Mouse (Mus musculus): ENCODE measurements around the gene P4ha2. TPM values are rescaled to one million over a fixed set of nuclear protein-coding genes. Genes with fewer than 3 reads are reported as not detected.

The P4ha2 gene
- polyA plus RNA-seq, 1 experiment from 2014 or later = 8.0 TPM

DNA sequence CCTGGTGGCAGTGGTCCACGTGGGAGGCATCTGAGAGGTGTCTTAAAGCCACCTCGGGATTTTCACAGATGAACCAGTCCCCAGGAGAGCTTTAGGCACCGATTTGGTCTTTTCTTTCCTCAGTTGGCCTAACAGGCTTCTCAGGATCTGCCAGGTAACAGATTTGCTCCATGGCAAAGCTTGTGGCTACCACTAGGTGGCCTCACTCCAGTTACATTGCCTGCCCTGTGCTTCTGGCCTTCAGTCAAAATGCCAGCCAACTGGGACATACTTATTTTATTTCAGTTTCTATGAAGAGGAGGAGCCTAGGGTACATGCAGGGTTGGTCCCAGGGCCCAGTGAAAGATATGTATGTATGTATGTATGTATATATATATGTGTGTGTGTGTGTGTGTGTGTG lies 6.9 kb upstream of the P4ha2 start:
- H3K27ac ChIP-seq (ENCODE audit: low read length) = no peak overlapping the region
- H3K4me2 ChIP-seq (ENCODE audit: low read depth, low read length) = no peak overlapping the region
- H3K4me3 ChIP-seq (ENCODE audit: low read depth, low read length) = no peak overlapping the region
- H3K36me3 ChIP-seq (ENCODE audit: control insufficient read depth, insufficient read depth) = no peaks in the 10 kb centered on the region
- no peak overlapping the region for H3K9ac ChIP-seq (ENCODE audit: low read depth, low read length)
- no peaks in the 10 kb centered on the region for H3K9me3 ChIP-seq (replicated peaks; ENCODE audit: control insufficient read depth, low read length)
- H3K27me3 ChIP-seq (ENCODE audit: control insufficient read depth, insufficient read depth, low read depth, low read length) = no peaks in the 10 kb centered on the region
- WGBS (ENCODE audit: insufficient replicate concordance) = 9% methylated on average over 3 of the region's 3 CpGs
- no peaks in the 10 kb centered on the region; the same call in 1 of the 2 replicates for H3K4me1 ChIP-seq (ENCODE audit: control insufficient read depth, low read depth, low read length)
- no peak for ATAC-seq (ENCODE audit: low read depth)

DNA sequence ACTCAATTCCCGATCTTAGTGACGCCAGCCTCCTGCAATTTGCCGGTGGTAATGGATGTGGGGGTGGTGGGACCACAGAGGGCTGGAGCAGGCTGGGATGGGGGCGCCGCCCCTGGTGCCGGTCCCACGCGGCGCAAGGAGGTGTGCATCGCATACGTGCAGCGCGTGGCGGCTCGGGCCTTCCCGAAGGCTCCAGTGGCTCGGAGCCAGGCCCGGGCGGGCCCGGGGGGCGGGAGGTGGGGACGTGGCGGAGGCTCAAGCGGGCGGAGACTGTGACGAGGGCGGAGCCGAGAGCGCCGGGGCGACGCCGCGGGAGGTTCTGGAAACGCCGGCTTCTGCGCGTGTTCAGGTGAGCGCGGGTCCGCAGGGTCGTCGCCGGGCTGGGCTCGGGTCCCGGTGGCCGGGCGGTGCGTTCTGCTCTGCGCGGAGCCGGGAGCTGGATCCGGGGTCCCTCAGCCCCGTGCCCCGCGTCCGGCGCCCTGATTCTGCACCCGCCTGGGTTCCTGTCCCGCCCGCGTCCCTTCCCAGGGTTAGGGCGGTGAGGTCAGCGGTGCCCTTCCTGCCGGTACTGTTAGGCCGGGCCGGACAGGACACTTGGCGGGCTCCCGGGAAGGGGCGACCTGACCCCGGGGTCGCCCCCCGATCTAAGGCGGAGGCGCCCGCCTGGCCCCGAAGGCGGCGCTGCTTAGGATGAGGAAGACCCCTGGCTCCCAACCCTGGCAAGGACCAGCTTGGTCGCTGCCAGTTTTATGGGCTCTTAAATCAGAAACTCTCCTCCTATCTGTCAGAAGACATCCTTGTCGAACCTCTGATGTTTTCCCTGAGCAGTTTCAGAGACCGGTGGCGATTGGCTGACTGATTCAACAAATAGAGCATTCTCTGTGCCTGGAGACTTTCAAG lies 1.0 kb downstream of the P4ha2 start:
- peak overlapping the region; percentile 39; the same call in 1 of the 2 replicates for H3K9ac ChIP-seq (ENCODE audit: low read depth, low read length)
- H3K4me3 ChIP-seq (ENCODE audit: low read depth, low read length) = peak overlapping the region; percentile 63
- peaks cover 34% of the 10 kb centered on the region for H3K27me3 ChIP-seq (ENCODE audit: control insufficient read depth, insufficient read depth, low read depth, low read length)
- H3K4me1 ChIP-seq (ENCODE audit: control insufficient read depth, low read depth, low read length) = no peaks in the 10 kb centered on the region; the same call in 1 of the 2 replicates
- no peaks in the 10 kb centered on the region for H3K36me3 ChIP-seq (ENCODE audit: control insufficient read depth, insufficient read depth)
- H3K27ac ChIP-seq (ENCODE audit: low read length) = no peak overlapping the region
- no peaks in the 10 kb centered on the region for H3K9me3 ChIP-seq (replicated peaks; ENCODE audit: control insufficient read depth, low read length)
- WGBS (ENCODE audit: insufficient replicate concordance) = 1% methylated on average over 83 of the region's 83 CpGs
- ATAC-seq (ENCODE audit: low read depth) = peak; percentile 89
- peak overlapping the region; percentile 78 for H3K4me2 ChIP-seq (ENCODE audit: low read depth, low read length)

DNA sequence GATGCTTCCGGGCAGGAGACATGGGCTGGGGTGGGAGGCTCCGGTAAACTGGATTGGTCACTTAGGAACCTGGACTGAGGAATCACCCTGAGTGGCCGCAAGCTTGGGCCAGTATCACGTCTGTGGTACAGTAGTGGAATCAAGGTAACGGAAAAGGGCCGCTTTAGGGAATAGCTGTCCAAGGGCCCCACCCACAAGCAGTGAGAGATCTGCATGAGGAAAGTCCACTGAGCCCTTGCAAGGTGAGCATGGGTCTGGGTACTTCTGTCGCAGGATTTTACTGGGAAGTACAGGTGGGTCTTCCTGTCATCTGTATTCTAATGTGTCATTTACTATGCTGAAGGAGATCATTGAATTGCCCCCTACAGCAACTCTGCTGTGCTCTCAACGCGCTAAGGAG lies 1.8 kb downstream of the P4ha2 start:
- no peaks in the 10 kb centered on the region for H3K9me3 ChIP-seq (replicated peaks; ENCODE audit: control insufficient read depth, low read length)
- H3K36me3 ChIP-seq (ENCODE audit: control insufficient read depth, insufficient read depth) = no peaks in the 10 kb centered on the region
- 70% methylated on average over 9 of the region's 9 CpGs for WGBS (ENCODE audit: insufficient replicate concordance)
- H3K4me2 ChIP-seq (ENCODE audit: low read depth, low read length) = no peak overlapping the region
- H3K27ac ChIP-seq (ENCODE audit: low read length) = no peak overlapping the region
- no peak for ATAC-seq (ENCODE audit: low read depth)
- no peaks in the 10 kb centered on the region; the same call in 1 of the 2 replicates for H3K4me1 ChIP-seq (ENCODE audit: control insufficient read depth, low read depth, low read length)
- H3K27me3 ChIP-seq (ENCODE audit: control insufficient read depth, insufficient read depth, low read depth, low read length) = peaks cover 34% of the 10 kb centered on the region
- no peak overlapping the region for H3K9ac ChIP-seq (ENCODE audit: low read depth, low read length)
- no peak overlapping the region for H3K4me3 ChIP-seq (ENCODE audit: low read depth, low read length)

DNA sequence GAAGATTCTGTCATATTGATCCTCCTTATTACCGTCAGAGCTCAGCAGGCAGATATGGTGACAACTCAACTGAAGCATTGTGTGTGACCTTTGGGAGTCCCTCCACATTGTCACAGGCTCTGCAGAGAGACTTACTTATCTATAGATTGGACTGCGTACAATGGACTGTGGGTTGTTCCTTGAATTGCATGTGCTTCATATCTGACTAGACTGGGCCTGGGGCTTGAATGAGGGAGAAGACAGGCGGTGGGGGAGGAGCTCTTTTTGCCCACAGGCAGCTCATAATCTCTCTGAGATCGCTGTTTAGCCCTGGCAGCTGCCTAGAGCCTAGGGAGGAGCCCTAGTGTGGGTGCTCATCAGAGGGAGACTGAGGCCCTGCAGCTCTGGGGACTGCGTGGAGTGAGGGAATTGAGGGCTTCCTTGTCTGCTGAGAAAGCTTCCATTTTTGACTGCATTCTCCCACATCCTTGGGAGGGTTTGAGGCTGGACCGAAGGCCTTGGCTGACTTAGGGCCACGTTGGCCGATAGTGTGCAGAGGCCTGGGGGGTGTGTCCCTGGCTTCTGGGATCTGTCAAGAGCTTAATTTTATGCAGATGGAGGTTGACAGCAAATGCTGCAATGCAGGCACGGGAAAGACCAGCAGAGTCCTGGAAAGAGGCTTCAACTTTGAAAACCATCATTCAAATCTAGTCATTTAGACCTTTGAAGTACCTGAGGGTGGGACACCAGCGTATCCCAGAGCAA lies 3.0 kb downstream of the P4ha2 start:
- Histone ChIP-seq H3K4me2 (ENCODE audit: low read depth, low read length) (no peak overlapping the region), H3K36me3 (ENCODE audit: control insufficient read depth, insufficient read depth) (no peaks in the 10 kb centered on the region), H3K9me3 (replicated peaks; ENCODE audit: control insufficient read depth, low read length) (no peaks in the 10 kb centered on the region), H3K27me3 (ENCODE audit: control insufficient read depth, insufficient read depth, low read depth, low read length) (peaks cover 34% of the 10 kb centered on the region), H3K4me3 (ENCODE audit: low read depth, low read length) (no peak overlapping the region), H3K9ac (ENCODE audit: low read depth, low read length) (no peak overlapping the region), H3K27ac (ENCODE audit: low read length) (no peak overlapping the region), H3K4me1 (ENCODE audit: control insufficient read depth, low read depth, low read length) (no peaks in the 10 kb centered on the region; the same call in 1 of the 2 replicates)
- ATAC-seq (ENCODE audit: low read depth) = no peak; the same call in 1 of the 2 replicates
- WGBS (ENCODE audit: insufficient replicate concordance) = 42% methylated on average over 10 of the region's 10 CpGs

DNA sequence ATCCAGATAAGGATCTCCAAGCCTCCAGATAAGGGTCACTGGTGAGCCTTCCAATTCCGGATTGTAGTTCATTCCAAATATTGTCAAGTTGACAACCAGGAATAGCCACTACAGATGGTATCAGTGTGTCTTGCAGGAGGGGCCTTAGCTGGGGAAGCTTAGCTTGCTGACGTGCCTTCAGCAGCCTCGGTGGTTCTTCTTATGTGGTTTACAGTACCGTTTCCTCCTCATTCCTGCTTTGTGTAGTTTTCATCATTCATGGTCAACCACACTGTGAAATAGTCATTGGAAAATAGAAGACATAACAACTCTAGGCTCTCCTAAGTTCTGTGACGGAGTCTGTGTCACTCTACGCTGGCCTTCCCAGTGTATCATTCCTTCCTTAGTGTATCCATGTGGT lies 5.1 kb downstream of the P4ha2 start:
- no peak overlapping the region for H3K4me2 ChIP-seq (ENCODE audit: low read depth, low read length)
- no peaks in the 10 kb centered on the region for H3K36me3 ChIP-seq (ENCODE audit: control insufficient read depth, insufficient read depth)
- no peak for ATAC-seq (ENCODE audit: low read depth)
- WGBS (ENCODE audit: insufficient replicate concordance) = 61% methylated on average over 6 of the region's 6 CpGs
- H3K4me1 ChIP-seq (ENCODE audit: control insufficient read depth, low read depth, low read length) = no peaks in the 10 kb centered on the region; the same call in 1 of the 2 replicates
- H3K9me3 ChIP-seq (replicated peaks; ENCODE audit: control insufficient read depth, low read length) = no peaks in the 10 kb centered on the region
- peaks cover 28% of the 10 kb centered on the region for H3K27me3 ChIP-seq (ENCODE audit: control insufficient read depth, insufficient read depth, low read depth, low read length)
- H3K27ac ChIP-seq (ENCODE audit: low read length) = no peak overlapping the region
- H3K9ac ChIP-seq (ENCODE audit: low read depth, low read length) = no peak overlapping the region
- H3K4me3 ChIP-seq (ENCODE audit: low read depth, low read length) = no peak overlapping the region

DNA sequence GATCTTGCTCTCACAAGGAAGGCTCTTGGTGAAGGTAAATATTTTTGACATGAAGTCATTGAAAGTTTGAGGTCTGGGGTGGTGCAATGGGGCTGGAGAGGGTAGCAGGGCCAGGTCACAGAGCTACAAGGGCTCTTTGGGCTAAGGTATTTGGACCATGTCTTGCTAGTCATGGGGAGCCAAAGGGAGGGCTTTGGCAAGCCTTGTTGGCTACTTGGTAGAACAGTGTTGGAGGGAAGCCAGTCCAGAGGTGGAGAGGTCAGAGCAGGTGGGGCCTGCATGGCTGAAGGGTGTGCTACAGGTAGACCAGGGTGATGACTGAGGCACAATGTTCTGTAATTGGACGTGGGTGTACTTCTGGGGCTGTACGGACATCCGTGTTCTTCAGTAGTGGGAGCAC lies 6.8 kb downstream of the P4ha2 start:
- Histone ChIP-seq H3K4me3 (ENCODE audit: low read depth, low read length) (no peak overlapping the region), H3K27ac (ENCODE audit: low read length) (no peak overlapping the region), H3K36me3 (ENCODE audit: control insufficient read depth, insufficient read depth) (no peaks in the 10 kb centered on the region), H3K27me3 (ENCODE audit: control insufficient read depth, insufficient read depth, low read depth, low read length) (peaks cover 12% of the 10 kb centered on the region), H3K9me3 (replicated peaks; ENCODE audit: control insufficient read depth, low read length) (no peaks in the 10 kb centered on the region), H3K9ac (ENCODE audit: low read depth, low read length) (no peak overlapping the region), H3K4me1 (ENCODE audit: control insufficient read depth, low read depth, low read length) (no peaks in the 10 kb centered on the region), H3K4me2 (ENCODE audit: low read depth, low read length) (no peak overlapping the region)
- WGBS (ENCODE audit: insufficient replicate concordance) = 68% methylated on average over 3 of the region's 3 CpGs
- ATAC-seq (ENCODE audit: low read depth) = no peak

DNA sequence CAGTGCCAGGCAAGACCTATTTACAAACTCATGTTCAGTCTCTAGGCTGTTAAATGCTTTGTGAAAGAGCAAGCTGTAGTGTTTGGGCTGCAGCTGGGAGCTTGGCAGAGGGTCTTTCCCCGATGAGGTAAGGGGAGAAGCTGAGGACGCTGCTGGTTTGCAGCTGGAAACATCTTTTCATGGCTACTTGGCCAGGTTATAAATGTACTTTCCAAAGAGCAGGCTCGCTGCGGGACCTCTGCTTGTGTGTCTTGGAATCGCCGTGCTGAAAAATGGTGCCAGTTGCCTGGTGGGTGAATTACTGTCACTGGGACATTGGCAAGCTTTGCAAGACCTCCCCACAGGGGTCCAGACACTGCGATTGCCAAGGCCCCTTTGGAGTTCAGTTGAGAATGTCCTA lies 7.3 kb downstream of the P4ha2 start:
- Histone ChIP-seq H3K27me3 (ENCODE audit: control insufficient read depth, insufficient read depth, low read depth, low read length) (peaks cover 6% of the 10 kb centered on the region), H3K9me3 (replicated peaks; ENCODE audit: control insufficient read depth, low read length) (no peaks in the 10 kb centered on the region), H3K27ac (ENCODE audit: low read length) (no peak overlapping the region), H3K36me3 (ENCODE audit: control insufficient read depth, insufficient read depth) (no peaks in the 10 kb centered on the region), H3K4me1 (ENCODE audit: control insufficient read depth, low read depth, low read length) (no peaks in the 10 kb centered on the region; the same call in 1 of the 2 replicates), H3K9ac (ENCODE audit: low read depth, low read length) (no peak overlapping the region), H3K4me2 (ENCODE audit: low read depth, low read length) (no peak overlapping the region), H3K4me3 (ENCODE audit: low read depth, low read length) (no peak overlapping the region)
- WGBS (ENCODE audit: insufficient replicate concordance) = 69% methylated on average over 7 of the region's 7 CpGs
- ATAC-seq (ENCODE audit: low read depth) = no peak

DNA sequence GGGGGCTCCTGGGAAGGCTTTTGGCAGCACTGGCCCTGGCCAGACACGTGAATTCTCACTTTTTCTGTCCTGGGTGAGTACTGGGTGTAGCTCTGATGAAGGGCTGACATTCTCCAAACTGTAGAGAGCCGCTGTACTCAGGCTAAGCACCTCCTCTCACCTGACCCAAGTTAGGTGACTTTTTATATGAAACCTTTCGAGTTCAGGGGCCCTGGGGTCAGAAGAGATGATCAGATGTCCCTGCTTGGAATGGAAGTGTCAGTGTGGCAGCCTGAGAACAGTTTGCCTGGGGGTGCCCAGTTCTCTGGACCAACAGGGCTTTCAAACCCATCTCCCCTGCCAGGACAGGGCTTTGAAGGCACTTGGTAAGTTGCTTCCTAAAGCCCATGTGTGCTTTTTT lies 8.2 kb downstream of the P4ha2 start:
- no peak overlapping the region for H3K4me2 ChIP-seq (ENCODE audit: low read depth, low read length)
- no peak overlapping the region for H3K9ac ChIP-seq (ENCODE audit: low read depth, low read length)
- H3K4me1 ChIP-seq (ENCODE audit: control insufficient read depth, low read depth, low read length) = peaks cover 2% of the 10 kb centered on the region; the same call in 1 of the 2 replicates
- no peaks in the 10 kb centered on the region for H3K36me3 ChIP-seq (ENCODE audit: control insufficient read depth, insufficient read depth)
- 45% methylated on average over 3 of the region's 3 CpGs for WGBS (ENCODE audit: insufficient replicate concordance)
- H3K9me3 ChIP-seq (replicated peaks; ENCODE audit: control insufficient read depth, low read length) = no peaks in the 10 kb centered on the region
- no peak overlapping the region for H3K4me3 ChIP-seq (ENCODE audit: low read depth, low read length)
- H3K27ac ChIP-seq (ENCODE audit: low read length) = no peak overlapping the region
- no peak for ATAC-seq (ENCODE audit: low read depth)
- H3K27me3 ChIP-seq (ENCODE audit: control insufficient read depth, insufficient read depth, low read depth, low read length) = no peaks in the 10 kb centered on the region

DNA sequence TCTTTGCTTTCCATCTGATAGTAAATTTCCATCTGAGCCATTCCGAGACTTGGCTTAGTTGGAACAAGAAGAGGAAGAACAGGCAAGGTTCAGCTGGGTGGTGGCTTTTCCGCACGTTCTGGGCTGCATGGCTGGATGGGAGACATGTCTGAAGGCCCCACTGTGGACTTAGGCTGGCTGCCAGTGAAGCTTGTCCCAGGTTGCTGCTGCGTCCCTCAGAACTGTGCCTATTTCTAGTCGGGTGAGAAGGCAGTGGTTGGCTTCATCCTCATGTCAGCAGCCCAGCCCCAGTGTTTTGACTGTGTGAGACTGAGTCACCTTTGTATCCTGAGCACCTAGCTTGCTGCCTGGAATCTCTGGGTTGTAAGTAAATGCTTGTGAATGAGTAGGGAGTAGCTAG lies 9.0 kb downstream of the P4ha2 start:
- Histone ChIP-seq H3K9me3 (replicated peaks; ENCODE audit: control insufficient read depth, low read length) (no peaks in the 10 kb centered on the region), H3K27ac (ENCODE audit: low read length) (no peak overlapping the region), H3K4me1 (ENCODE audit: control insufficient read depth, low read depth, low read length) (peaks cover 2% of the 10 kb centered on the region; the same call in 1 of the 2 replicates), H3K4me3 (ENCODE audit: low read depth, low read length) (no peak overlapping the region), H3K9ac (ENCODE audit: low read depth, low read length) (no peak overlapping the region), H3K36me3 (ENCODE audit: control insufficient read depth, insufficient read depth) (no peaks in the 10 kb centered on the region), H3K4me2 (ENCODE audit: low read depth, low read length) (no peak overlapping the region), H3K27me3 (ENCODE audit: control insufficient read depth, insufficient read depth, low read depth, low read length) (no peaks in the 10 kb centered on the region)
- WGBS (ENCODE audit: insufficient replicate concordance) = 53% methylated on average over 5 of the region's 5 CpGs
- ATAC-seq (ENCODE audit: low read depth) = peak; percentile 30; the same call in 1 of the 2 replicates

All from liver, embryonic 16.5 days (tissue).